Mouse (Mus musculus) monocyte, adult 5-6 weeks (primary cell): Measurements from ENCODE around the gene Ppp1cc. TPM values are rescaled to one million over a fixed set of nuclear protein-coding genes. Genes with fewer than 3 reads are reported as not detected.
A peak's percentile ranks its signal among the peaks of the same experiment; 100 is the strongest.
"Not testable (repeated sequence)": the region's sequence is repeated elsewhere in the genome, so short reads cannot be mapped to it uniquely, and the experiment has no call there.

Source experiments
- ATAC-seq: fragments of 153-309, 156-312 bp; replicated peaks from 2 replicates; pipeline ENCODE4 v1.8.0; 2017; ENCODE audit warnings: mild to moderate bottlenecking; ENCODE audit not compliant: low TSS enrichment, insufficient number of reproducible peaks, severe bottlenecking, poor library complexity, low FRiP score
- total RNA-seq: library from RNA; stranded (forward); fragments of 200-1000, 200-491, 200-594 nt; gene quantifications from 3 replicates; pipeline ENCODE4 v1.2.3, GENCODE M21; 2017

Ppp1cc gene
- total RNA-seq, 1 experiment from 2014 or later, result 191 TPM

DNA sequence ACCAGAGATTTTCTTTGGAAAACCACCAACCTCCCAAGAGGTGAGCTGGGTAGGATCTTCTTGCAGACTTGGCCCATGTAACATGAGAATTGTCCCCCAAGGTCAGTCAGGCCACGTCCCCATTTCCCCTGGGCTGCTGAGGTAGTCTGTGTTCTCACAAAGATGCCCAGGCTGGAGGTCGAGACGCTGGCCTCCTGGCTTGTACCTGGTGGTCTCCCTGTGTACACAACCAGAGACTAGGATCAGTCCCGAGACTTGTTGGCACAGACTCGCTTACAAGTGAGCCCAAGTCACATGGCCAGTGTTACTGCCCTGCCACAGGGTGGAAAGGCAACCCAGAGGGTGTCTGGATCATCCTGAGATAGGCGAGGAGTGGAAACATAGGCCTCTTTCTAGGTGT is 43.8 kb downstream of the Ppp1cc start:
- no peak for ATAC-seq

DNA sequence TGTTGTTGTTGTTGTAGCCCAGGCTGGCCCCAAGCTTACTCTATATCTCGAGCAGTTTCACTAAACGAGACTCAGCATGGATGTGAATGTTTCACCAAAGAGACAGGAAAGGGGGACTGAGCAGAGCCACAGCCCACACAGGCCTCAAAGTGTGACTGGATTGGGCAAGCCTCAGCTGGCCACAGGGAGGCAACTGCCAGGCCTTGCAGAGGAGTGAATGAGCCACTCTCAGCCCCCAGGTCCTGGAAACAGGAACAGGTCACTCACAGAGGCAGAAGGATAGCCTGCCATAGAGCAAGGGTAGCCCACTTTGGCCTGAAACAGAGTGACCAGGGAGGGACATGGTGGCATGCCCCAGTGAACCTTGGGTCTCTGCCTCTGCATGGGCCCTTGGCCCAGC is 46.1 kb downstream of the Ppp1cc start:
- no peak for ATAC-seq

DNA sequence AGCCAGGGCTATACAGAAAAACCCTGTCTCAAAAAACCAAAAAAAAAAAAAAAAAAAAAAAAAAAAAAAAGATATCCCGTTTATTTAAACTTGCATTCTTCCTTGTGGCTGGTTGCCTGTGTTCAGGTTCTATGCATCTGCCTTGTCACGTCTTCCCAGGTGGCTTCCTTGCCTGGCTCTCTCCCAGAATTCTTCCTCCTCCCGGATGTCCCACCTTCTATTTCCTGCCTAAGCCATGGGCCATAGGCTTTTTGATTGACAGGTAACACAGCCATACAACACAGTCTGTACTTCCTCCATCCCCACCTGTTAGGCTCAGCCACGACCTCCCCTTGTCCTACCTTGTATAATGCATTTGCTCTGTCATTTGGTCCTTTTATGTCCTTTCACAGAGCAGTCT is 48.4 kb downstream of the Ppp1cc start, which contains the start of gene Hvcn1:
Hvcn1 (plus strand) TSS at position 330 of the 400 bp plus-strand sequence.
- ATAC-seq, result no peak

DNA sequence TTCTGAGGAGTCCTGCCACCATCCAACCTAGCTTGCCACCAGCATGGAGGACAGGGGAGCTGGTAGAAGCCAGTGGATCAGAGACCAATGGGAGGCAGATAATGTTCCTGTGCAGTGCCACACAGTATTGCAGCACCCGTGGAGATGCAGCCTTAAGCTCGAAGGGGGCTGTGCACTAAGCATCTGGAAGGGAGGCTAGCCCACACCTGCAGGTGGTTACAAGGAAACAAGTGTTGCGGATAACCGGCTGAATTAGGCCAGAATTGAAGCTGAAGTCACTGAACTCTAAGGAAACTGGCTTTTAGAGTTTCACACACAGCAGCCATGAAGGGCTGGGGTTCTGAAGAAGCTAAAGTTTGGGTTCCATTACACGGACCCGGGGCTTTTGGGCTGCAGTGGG is 50.8 kb downstream of the Ppp1cc start:
- no peak for ATAC-seq

DNA sequence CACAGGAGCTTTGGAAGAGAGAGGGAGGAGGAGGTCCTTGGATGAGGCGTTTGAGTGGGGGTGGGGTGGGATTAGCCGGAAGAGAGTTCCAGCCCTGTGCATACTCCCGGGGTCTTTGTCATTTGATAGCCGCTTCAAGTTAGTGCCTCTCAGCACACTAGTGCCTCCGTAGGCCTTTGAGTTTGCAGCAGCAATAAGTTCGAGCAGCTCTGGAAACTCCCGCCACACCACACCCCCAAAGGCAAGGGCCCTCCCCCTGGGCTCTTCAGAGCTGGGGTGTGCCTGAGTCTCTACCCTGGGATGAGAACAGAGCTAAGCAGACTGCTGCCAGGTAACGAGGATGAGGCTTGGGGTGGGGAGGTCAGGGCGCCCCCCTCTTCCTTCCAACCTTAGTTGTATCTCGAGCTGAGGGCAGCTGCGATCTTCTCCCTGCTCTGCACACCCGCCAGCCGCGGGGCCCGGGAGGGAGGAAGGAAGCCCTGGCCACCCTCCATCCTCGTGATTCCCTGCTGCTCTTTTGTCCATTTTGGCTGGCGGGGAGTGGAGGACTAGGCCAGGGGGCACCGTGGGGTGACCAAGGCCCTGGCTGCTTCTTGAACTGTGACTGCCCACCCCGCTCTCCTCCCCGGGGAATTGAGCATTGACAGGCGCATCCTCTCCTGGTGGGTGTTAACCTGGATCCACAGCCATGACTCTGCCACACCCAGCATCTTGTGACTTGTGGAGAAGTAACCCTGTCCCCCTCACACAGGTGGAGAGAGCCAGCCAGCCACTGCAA is 51.7 kb downstream of the Ppp1cc start:
- ATAC-seq, result peak; percentile 57

DNA sequence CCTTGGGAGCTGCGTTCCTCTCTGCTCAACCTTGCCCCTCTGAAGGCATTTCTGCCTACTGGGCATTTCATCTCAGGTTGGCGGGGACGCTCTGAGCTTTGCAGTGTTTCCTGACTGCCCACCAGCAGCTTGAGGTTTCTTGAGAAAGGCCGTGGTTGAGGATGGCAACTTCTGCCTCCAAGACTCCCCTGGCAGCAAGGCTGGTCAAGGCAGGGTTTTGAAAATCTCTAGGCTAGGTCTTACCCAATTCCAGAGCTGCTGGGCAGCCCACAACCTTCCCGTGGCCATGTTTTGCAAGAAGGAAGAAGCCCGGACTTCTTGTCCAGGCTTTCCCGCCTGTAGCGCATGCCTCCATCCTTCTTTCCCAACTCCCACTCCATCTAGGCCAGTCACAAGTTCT is 52.8 kb downstream of the Ppp1cc start:
- ATAC-seq, result no peak

DNA sequence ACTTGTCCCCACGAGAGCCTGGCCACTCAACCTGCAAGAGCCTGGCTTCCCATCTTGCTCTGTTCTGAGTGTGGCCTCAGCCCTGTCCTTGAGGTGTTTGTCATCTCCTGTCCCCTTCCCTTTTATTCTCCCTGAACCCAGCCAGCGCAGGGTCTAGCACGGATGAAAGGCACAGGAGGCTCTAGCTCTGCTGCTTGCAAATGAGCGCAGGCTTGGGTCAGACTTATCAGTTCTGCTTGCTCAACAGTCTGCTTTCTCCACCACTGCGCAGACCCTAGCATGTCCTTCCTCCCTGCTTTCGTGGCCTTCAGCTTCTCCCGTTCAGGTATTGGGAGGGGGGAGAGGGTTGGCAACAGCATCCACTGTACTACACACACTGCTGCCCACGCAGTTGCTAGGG is 54.0 kb downstream of the Ppp1cc start:
- no peak for ATAC-seq

DNA sequence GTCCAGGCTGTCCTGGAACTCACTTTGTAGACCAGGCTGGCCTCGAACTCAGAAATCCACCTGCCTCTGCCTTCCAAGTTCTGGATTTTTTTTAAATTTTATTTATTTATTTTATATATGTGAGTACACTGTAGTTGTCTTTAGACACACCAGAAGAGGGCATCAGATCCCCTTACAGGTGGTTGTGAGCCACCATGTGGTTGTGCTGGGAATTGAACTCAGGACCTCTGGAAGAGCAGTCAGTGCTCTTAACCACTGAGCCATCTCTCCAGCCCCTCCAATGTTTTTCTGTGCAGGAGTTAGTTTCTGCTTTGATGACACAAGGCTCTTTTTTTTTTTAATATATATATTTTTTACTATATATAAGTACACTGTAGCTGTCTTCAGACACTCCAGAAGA is 54.7 kb downstream of the Ppp1cc start:
- not testable (repeated sequence) for ATAC-seq

DNA sequence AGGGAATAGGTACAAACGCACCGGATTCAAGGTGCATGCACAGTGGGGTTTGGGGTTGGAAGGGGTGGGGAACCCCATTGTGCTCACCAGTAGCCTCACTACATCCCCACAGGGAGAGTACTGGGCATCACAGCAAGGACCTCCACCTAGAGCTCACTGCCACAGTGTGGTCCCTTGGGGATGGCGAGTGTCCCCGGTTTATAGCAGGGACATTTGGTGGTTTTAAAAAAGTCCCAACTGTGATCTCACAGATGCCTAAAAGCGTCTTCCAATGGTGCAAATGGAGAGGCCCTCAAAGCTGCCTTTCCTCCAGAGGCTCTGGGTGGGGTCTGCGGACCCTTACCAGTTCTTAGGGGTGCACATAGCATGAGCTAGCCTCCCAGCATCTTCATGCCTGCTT is 55.8 kb downstream of the Ppp1cc start:
- ATAC-seq, result no peak

DNA sequence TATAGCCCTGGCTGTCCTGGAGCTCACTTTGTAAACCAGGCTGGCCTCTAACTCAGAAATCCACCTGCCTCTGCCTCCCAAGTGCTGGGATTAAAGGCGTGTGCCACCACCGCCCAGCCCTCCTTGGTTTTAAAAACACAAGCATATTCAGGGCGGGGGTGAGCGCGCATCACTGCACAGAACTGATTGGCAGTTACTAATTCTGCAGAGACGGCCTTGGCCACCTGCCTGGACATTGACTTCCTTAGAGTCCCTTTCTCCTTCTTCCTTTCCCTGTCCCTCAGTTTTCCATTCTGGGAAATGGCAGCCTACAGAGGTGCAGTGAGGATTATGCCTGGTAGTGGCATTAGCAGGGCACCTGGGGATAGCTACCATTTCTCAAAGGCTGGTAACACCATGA is 59.6 kb downstream of the Ppp1cc start:
- ATAC-seq, result no peak

DNA sequence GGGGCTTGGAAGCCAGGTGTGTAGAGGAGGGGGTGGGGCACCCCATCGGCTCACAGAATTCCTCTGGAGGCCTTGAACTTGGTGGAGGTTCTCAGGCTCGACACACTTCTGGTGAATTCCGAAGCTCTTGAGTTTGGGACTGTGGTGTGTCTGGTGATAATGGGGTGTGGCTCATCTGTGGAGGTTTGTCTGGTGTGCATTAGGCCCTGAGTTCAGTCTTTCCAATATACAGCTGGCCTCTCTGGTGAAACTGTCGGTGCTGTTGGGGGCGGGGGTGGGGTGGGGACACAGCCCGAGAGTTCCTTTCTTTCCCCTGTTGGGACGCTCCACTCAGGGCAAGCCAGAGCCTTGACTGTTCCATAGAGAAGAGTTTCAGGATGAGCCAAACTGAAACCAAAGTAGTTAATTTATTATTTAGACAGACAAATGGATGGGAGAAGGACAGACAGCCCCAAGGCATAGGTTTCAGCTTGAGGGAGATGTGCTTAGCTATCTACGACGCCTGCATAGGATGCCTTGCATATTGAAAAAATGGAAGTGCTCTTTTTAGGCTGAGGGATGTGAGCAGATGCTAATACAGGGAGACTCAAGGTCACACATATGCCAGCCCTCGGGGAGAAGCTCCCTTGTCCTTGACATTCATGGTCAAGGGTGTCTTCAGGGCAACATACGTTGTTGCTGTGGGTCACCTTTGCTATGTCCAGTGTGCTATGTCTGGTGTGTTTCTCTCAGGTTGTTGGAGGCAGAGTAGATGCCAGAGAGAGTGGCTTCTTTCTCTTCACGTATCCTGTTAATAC is 60.2 kb downstream of the Ppp1cc start:
- no peak for ATAC-seq

DNA sequence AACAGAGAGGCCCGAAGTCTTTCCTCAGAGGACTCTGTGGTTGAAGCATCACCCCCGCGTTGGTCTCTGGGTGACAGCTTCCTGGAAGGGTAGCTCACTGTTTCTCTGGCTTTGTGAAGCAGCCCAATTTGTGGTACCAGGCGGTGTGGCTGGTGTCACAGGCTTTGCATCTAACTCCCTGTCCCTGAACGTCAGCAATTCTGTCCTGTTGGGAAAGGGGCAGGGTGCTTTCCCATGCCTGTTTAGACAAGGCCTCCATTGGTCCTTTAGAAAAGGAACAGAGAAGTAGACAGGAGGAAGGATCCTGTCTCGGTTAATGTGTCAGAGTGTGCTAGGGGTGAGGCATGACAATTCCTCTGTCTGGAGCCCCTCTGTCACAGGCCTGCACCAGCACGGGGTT is 60.9 kb downstream of the Ppp1cc start:
- peak; percentile 32; the same call in 1 of the 2 replicates for ATAC-seq

DNA sequence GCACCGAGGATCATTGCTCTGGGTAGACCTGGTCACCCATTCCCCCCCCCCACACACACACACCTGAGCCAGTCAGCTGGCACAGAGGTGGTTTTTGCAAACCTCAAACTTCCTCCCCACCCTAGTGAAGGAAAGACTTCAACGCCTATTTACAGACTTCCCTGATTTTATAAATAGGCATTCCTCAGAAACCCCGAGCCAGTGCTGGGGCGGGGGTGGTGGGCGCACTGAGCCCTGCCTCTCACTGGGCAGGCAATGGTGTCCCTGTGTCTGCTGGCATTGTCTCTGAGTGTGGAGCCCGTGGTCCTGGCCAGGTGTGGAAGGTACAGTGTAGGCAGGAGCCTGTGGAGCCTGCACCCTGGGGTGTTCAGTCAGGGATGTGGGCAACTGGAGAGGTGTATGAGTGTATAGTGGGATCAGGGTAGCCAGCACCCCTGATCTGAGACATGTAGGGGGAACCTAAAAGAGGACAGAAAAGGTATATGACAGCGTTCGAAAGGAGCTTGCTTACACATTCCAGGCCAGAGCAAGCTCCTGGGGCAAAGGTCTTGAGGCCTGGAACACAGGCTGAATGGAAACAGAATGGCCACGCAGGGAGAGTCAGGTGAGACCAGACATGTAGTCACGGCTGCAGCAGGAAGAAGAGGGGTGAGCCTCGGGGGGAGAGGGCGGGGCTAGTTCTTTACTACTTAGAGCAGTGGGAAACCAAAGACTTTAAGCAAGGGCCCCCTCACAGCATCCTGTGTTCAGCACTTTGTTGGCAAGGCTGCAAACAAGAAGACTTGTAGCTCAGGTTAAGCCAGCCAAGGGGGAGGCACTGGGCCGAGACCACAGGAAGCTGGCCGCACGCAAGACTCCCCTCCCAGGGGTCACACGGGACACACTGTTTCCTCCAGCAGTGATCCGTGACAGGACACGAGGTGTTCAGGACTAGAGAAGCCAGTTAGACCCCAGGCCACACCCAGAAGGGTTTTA is 61.9 kb downstream of the Ppp1cc start:
- ATAC-seq, result peak; percentile 30

DNA sequence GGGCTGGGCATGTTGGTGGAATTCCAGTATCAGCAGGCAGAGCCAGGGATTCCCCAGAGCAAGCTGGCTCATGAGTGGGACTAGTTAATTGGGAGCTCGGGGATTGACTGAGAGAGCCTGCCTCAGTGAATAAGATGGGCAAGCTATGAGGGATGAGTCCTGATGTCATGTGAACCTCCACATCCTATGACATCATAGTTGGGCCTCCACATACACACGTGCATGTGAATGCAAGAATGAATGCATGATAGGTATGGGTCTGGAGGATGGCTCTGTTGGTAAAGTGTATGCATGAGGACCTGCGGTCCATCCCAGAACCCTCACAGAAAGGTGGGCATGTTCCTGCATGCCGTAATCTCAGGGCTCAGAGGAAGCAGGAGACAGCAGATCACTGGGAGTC is 63.0 kb downstream of the Ppp1cc start:
- no peak for ATAC-seq

DNA sequence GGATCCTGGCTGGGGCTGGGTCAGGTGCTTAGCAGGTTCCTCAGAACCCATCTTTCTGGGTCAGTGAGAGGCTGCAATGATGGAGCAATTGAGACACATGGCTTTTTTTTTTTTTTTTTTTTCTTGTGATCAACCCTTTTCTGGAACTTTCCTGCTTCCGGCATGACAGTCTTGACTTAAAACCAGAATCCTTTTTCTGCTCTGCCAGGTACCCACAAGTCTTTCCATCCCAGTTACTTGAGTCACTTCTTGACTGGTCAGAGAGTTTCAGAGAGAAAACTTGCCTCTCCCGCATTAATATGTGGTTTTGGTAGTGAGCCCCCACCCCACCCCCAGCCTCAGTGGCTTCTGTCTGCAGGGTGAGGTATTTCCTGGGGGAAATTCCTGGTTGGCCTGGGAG is 66.2 kb downstream of the Ppp1cc start:
- ATAC-seq, result no peak
